Mouse (Mus musculus) gastrocnemius, adult 2 months (tissue): Measurements from ENCODE around the gene Trim2. TPM values are rescaled to one million over a fixed set of nuclear protein-coding genes. Genes with fewer than 3 reads are reported as not detected.

Experiments
- DNase-seq: peaks from one replicate; pipeline ENCODE4 v3.0.0; 2022
- H3K27ac ChIP-seq: fragments of 200-600 bp; 2 replicates; pipeline ENCODE4 v1.8.1; 2022; ENCODE audit warnings: mild to moderate bottlenecking
- H3K4me3 ChIP-seq: fragments of 200-600 bp; 2 replicates; pipeline ENCODE4 v1.8.1; 2022; ENCODE audit warnings: mild to moderate bottlenecking, moderate library complexity
- CTCF ChIP-seq: fragments of 200-600 bp; IDR thresholded peaks from 2 replicates; pipeline ENCODE4 v1.8.1; 2022; ENCODE audit warnings: antibody characterized with exemption, mild to moderate bottlenecking, moderate library complexity
- intact Hi-C: fragments of 180-260 bp; cut with DNase I; formaldehyde crosslinking; loops from one replicate; pipeline ENCODE4 v1.15.1; 2025
- total RNA-seq, 2 experiments: library from RNA; stranded (reverse); gene quantifications; 2 replicates each; pipeline ENCODE4 v1.2.3; 2021

Gene Trim2
- total RNA-seq, 2 experiments from 2014 or later: 1.2 to 2.0 TPM

DNA sequence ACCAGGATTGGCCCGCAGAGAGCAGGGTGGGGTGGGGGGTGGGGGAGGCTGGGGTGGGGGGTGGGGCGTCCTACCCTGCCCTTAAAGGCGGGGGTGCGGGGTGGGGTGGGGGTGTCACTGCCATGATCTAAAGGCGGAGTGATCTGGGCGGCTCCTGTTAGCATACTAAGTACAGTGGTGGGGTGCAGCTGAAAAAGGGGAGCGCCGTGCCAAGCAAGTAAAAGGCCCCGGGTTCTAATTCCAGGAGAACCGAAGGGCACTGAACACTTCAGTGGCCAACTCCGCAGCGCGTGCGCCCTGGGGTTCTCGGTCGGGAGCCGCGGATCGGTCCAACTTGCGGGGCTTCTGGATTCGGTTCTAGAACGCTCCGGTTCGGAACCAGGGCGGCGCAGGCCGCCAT lies 151.5 kb downstream of the Trim2 start:
- peak overlapping the region; percentile 66 for H3K27ac ChIP-seq
- intact Hi-C loops: loop anchor here (10.0 kb wide), 1 partner anchor 210 kb away; no protein-coding TSS in a partner anchor
- TF ChIP-seq CTCF: no peak

DNA sequence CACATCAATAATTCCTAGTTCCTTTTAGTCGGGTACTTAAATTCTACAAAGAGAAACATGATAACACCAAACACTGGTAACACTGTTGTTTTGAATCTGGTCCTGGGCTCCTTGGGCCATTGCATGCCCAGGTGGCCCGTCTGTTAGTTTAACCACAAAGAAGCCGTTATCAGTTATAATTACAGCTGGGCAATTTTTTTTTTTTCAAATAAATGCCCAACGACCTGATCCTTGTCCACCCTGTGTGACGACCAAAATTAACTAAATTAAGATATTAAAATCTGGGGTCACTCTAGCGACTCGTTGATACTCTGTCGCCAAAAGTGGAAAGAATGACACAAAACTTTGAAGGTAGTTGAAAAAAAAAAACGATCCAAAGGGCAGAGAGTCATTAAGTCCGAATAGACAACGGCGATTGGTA lies 151.9 kb downstream of the Trim2 start:
- Histone ChIP-seq H3K4me3 (peak overlapping the region; percentile 90), H3K27ac (no peak overlapping the region)
- no peak for TF ChIP-seq CTCF
- no peak for DNase-seq
- intact Hi-C loops: loop anchor here (10.0 kb wide), 1 partner anchor 210 kb away; no protein-coding TSS in a partner anchor

More for the DNA sequence above, 151.5 kb downstream of the Trim2 start:
- DNase-seq: no peak
- H3K4me3 ChIP-seq: peak overlapping the region; percentile 90

DNA sequence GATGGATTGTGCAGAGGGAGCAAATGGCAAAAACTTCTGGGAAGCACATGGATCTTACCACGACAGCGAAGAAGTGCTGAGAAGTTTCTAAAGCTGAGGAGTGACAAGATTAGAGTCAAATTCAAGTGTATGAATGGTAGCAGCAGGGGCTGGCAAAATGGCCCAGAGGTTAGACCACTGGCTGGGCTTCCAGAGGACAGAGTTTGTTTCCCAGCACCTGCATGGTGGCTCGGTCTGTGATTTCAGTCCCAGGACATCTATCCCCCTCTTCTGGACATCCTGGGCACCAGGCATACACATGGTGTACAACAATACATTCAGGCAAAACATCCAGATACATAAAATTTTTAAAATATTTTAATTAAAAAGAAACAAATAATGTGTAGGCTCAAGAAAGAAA lies 156.8 kb downstream of the Trim2 start:
- no peak for TF ChIP-seq CTCF
- no peak for DNase-seq
- H3K4me3 ChIP-seq: no peak overlapping the region
- no peak overlapping the region for H3K27ac ChIP-seq
- intact Hi-C loops: loop anchor here (10.0 kb wide), 1 partner anchor 205 kb away; no protein-coding TSS in a partner anchor

DNA sequence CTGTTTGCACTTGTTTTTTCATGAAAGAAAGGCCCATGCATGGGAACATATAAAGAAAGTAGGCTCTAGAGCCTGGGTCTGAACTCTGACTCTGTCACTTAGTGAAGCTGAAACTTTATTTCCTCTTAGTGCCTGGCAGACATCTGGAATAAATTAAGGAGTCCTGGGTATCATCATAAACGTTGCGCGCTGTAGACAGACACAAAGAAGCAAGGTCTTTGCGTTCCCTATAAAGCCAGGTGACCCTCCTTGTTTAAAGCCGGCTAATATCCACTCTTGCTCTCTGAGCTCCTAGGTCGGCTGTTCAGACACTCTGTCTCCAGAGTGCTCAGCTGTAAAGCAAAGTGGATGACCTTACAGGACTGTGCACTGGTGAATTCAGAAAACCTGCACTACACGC lies 165.7 kb downstream of the Trim2 start:
- TF ChIP-seq CTCF: no peak
- no peak for DNase-seq
- intact Hi-C loops: no loop called here
- Histone ChIP-seq H3K4me3 (no peak overlapping the region), H3K27ac (no peak overlapping the region)

DNA sequence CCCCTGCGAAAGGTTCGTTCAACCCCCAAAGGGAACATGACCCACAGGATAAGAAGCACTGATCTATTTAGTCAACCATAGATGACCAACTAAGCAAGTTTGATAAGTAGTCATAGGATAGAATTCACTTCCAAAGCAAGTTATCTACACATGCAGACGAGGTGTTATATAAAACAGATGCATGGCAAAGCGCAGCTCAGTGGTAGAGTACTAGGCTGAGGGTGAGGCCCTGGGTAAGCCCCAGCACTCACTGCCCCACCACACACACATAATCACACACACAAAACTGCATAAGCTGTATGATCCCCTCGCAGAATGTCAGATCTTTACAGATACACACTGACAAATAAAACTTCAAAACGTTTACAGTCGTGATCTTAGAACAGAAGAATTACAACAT lies 170.2 kb downstream of the Trim2 start:
- H3K27ac ChIP-seq: no peak overlapping the region
- intact Hi-C loops: no loop called here
- no peak for TF ChIP-seq CTCF

DNA sequence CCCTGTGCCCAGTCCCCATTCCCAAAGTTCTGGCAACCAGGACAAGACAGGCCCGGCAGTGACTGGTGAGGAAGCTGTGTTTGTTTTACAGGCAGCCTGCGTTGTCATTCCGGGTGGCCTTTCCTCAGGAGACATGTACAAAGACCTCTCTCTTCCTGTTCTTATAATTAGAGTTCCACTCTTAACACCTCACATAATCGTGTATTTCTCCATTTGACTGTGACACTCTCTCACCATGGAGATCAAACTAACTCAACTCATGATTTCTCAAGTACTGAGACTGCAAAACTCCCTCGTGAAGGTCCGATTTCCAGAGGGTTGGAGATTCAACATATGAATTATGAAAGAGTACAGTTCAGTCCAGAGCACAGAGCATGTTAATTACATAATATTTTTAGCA lies 170.7 kb downstream of the Trim2 start:
- TF ChIP-seq CTCF: no peak
- DNase-seq: no peak
- intact Hi-C loops: no loop called here

More for the DNA sequence above, 170.2 kb downstream of the Trim2 start:
- no peak for DNase-seq
- H3K4me3 ChIP-seq: no peak overlapping the region

DNA sequence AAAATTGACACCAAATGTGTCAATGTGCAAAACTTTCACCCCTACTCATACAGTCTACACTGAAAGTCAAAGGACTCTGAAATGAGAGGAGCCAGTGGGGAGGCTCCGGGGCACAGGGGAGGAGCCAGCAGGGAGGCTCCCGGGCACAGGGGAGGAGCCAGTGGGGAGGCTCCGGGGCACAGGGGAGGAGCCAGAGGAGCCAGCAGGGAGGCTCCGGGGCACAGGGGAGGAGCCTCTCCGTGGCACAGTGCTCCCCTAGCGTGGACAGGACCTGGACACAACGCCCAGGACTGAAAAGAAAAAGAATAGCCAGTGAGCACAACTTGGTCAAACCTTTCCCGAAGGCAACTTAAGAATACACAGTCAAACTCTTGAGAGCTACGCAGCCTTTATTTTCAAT lies 171.3 kb downstream of the Trim2 start:
- intact Hi-C loops: no loop called here
- peak overlapping the region; percentile 16; the same call in 1 of the 2 replicates for H3K27ac ChIP-seq
- peak; percentile 41 for DNase-seq
- no peak for TF ChIP-seq CTCF
- peak overlapping the region; percentile 42 for H3K4me3 ChIP-seq

More for the DNA sequence above, 170.7 kb downstream of the Trim2 start:
- Histone ChIP-seq H3K27ac (peak overlapping the region; percentile 16; the same call in 1 of the 2 replicates), H3K4me3 (peak overlapping the region; percentile 42)

DNA sequence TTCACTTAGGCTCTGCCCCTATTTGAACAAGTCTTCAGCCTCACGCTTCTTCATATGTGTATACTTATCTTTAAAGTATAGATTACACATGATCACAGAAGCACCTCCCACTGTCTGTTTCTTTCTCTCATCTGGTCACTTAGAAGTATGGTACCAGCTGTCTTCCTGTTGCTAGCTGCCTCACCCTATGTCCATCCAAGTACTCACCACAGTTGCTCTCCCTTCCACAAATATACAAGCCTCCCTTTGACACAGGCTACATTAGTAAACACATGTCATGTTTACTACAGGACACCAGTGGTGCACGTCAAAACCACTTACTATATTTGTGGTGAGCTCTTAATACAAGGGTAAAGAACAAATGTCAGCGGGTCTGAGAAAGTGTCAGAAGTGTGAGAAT lies 175.3 kb downstream of the Trim2 start:
- Histone ChIP-seq H3K27ac (no peak overlapping the region), H3K4me3 (no peak overlapping the region)
- TF ChIP-seq CTCF: no peak
- intact Hi-C loops: no loop called here
- DNase-seq: no peak

DNA sequence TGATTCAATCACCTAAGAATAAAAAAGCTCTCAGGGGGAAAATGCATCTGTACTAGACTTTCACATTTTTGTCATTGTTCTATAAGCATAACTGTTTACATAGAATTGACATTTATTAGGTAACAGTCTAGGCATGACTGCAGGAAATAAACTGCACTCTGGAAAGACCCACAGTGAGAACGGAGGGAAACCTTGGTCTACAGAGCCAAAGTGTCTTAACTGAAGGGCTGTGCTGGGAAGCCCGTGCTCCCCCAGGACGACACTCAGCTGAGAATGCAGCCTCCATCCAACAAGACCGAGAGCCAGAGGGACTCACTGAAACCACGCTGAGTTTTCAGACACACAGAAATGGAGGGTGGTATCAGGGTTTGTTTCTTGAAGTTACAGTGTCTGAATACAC lies 175.9 kb downstream of the Trim2 start:
- no peak for TF ChIP-seq CTCF
- intact Hi-C loops: no loop called here
- Histone ChIP-seq H3K4me3 (no peak overlapping the region), H3K27ac (no peak overlapping the region)
- no peak for DNase-seq

DNA sequence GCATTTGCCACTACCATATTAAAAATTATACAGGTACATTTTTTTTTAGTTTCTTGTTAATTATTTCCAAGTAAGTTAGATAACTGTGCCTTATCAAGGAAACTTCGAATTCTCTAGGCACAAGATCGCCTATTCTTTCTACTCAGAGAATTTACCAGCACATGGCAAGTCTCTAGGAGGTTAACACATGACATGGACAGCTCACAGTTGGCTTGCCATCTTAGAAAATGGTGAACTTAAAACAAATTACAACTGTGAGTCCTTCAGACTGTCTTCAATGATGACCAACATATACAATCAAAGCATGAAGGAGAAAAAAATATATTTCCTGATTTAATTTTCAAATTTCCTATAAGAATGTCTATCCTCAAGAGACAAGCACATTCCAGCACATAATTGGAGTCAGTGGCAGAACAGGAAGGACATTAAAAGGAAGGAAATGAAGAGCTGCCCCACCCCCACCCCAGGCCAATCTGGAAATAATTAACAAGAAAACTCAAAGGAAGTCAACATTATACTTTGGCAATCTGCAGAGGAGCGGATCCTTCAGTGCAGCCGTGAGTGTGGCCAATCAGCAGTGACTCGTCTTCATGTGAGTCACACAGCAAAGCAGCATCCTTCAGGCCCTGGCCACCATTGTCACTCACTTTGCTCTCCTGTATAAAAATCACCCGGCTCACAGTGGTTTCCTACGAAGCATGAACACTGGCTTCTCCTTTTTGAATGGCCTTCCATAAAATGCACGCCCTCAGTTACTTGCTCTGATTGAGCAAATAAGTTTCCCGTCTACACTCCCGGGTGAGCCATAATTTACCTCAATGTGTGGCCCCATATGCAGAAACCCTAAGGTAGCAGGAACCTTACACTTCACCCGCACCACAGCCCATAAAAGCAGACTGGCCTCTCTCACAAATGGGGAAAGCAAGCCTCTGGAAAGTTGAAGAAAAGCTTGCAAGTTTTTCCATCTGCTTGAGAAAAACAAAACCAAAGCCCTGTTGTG lies 177.5 kb downstream of the Trim2 start:
- TF ChIP-seq CTCF: no peak
- Histone ChIP-seq H3K4me3 (no peak overlapping the region), H3K27ac (peak overlapping the region; percentile 52)
- intact Hi-C loops: loop anchor here (10.0 kb wide), 1 partner anchor 214 kb away; no protein-coding TSS in a partner anchor
- DNase-seq: no peak

DNA sequence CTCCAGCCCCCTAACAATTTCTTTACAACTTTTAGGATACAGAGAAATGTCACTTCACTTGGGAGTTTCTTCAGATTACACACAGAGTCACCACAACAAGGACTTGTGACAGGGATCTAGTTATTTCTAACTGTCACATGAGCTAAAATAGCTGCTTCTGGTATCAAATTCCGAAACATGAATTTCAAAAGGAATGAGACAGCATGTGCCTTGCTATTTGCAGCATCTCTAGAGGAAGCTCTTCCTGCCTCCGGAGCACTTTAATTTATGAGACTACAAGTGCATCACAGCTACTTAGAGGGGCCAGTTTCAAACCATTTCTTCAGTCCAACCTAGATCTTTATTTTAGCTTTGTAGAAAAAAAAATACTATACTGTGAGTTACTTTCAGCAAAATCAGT lies 179.2 kb downstream of the Trim2 start:
- no peak for DNase-seq
- Histone ChIP-seq H3K4me3 (no peak overlapping the region), H3K27ac (peak overlapping the region; percentile 61)
- intact Hi-C loops: loop anchor here (10.0 kb wide), 1 partner anchor 213 kb away; no protein-coding TSS in a partner anchor
- no peak for TF ChIP-seq CTCF

DNA sequence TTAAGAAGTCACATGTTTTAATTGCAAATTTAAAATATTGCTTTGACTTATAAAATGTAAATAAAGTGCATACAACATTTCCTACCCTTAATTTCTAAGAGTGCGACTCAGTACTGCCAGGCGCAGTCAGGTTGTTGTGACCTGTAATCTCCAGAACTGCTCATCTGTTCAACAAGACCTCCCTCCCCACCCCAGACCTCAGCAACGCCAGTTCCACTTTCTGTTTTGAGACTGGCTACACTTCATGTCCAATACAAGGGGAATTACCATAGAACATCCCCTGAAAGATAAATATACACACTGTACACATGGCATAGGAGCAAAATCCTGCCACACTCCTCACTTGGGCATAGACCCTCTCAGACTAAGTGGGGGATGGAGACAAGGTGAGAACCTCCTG lies 180.0 kb downstream of the Trim2 start:
- Histone ChIP-seq H3K27ac (peak overlapping the region; percentile 61), H3K4me3 (no peak overlapping the region)
- no peak for TF ChIP-seq CTCF
- DNase-seq: no peak
- intact Hi-C loops: loop anchor here (10.0 kb wide), 1 partner anchor 212 kb away; no protein-coding TSS in a partner anchor

DNA sequence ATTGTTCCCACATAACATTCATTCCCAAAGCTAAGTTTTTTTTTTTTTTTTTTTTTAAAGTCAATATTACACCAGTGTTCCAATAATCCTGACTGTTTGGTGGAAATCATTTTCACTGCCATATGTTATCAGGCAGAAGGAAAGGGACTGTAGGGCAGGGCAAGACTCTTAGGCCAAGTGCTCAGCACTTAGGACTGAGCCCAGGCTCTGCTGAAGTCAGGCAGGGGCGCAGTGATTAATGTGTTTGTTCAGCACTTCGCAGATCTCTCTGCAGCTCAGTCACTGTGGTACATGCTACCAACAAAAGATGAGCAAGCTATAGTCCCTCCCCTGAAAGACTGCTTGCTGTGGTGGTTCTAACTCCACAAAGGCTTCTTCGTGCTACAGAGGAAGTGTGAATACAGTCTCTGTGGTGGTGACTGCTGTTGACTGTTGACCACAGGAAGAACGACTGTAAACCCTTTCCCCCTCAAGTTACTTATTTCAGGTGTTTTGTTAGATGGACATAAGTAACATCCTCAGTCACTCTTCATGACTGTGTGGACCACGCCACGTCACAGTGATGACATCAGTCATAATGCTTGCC lies 180.9 kb downstream of the Trim2 start:
- Histone ChIP-seq H3K27ac (0 out of 2 replicates have a peak overlapping the region, but pooled peaks have one; percentile 24), H3K4me3 (no peak overlapping the region)
- TF ChIP-seq CTCF: no peak
- no peak for DNase-seq
- intact Hi-C loops: loop anchor here (10.0 kb wide), 1 partner anchor 211 kb away; no protein-coding TSS in a partner anchor
